Mouse (Mus musculus): ENCODE results near the gene Elmsan1.
A peak's percentile ranks its signal among the peaks of the same experiment; 100 is the strongest.

The Elmsan1 gene

DNA sequence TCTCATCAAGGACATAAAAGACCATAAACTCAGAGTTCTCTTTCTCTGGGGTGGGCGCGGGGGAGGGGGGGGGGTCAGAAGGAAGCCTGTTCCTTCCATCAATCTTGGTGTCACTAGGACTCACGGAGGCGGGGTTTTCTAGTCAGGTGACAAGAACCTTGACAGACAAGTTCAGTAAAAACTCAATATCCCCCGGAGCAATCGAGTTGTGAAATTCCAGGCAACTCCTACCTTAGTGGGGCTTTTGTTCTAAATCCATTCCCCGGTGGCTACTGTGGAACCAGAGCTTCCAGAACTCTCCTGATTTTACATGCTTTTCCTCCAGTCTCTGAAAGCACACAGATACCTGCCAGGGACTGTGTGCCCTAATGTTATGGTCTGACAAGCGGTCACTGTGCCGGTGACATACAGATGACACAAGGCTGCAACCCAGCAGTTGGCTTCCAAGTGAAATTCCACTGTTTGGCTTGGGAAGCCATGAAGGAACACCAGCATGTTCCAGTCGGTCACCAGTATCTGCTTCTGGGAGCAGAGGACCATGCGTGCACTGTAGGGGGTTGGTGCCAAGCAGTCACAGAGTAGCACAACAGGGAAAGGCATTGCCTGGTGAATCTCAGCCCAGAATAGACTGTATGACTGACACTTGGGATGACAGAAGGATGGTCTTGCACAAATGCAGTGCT, 2.8 kb downstream of the Elmsan1 start:
- no peak for DNase-seq (ENCODE audit: low read depth, low spot score)

DNA sequence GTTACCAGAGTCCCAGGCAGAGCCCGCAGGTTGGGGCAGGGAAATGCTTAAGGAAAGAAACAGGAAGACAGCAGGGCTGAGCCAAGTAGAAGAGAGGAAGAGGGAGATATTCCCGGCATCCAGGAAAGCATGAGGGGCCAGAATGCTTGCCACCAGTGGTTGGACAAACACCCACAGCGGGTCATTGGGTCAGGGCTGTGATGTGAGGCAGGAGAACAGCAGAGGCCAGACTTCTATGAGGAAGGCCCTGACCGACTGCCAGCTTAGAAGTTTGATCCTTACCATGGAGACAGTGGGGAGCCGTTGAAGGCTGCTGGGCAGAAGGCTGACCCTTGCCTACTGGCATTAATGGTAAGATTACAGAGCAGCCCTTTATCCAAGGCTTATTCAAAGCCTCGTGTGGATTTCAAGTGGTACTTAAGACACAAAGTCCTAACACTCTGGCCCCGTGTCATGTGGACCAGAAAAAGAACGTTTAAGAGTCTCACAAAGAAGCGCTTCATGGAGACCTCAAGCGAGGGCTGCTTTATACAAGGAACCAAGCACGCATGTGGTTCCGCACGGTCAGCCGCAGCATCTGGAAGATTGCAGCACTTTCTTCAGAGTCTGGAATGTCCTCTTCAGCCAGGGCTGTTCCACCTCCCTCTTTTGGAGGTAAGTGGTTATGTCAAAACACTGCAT, 4.0 kb downstream of the Elmsan1 start:
- DNase-seq (ENCODE audit: low read depth, low spot score): no peak

DNA sequence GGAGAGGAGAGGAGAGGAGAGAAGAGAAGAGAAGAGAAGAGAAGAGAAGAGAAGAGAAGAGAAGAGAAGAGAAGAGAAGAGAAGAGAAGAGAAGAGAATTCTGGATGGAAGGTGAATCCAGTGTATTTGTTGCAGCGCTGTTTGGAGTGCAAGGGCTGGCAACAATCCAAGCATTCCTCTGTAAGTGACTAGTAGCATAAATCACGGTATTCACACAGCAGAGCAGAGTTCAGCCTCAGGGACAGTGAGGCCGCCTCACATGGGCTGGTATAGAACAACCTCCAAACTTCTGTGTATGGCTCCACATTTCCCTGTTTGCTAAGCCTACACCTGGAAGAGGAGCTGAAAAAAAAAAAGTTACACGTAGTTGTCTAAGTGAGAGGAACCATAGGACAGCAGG, 6.4 kb downstream of the Elmsan1 start:
- no peak for DNase-seq (ENCODE audit: low read depth, low spot score)

DNA sequence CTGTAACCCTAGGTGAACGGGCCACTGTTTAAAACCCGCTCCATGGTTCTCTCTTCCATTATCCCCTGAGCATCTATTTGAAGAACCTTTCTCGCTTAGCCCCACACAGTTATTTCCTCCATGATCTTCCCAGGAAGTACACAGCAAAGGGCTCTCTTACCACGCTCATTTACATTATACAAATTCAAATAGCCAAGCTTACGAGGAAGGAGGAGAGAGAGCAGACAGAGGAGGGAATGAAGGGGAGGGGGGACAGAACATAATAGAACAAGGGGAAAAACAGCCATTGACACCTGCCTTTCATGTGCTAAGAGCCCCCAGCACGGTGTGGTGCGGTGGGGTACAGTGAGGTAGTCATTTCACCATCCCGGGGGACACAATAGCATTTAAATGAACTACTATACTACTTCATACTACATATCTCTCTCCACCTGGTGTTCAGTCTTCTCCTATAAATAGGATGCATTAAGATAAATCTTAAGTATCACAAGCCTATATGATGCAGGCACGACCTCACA, 7.6 kb downstream of the Elmsan1 start:
- DNase-seq (ENCODE audit: low read depth, low spot score): no peak

DNA sequence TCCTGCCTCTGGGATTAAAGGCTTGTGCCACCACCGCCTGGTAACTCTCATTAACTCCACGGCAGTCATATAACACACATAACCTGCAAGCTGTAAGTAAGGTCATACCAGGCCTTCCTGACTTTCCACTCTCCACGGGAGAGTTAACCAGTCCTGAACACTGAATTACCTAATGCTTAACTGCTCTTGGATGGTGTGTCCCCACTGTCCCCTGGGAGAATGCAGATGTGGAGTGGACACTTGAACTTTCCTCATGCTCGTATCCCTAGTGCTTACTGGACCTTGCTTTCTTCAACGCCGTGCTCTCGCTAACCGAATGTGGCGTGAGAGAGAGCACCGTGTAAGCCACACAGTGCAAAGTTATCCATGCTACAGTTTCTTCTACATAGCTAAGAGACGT, 8.4 kb downstream of the Elmsan1 start:
- no peak for DNase-seq (ENCODE audit: low read depth, low spot score)

DNA sequence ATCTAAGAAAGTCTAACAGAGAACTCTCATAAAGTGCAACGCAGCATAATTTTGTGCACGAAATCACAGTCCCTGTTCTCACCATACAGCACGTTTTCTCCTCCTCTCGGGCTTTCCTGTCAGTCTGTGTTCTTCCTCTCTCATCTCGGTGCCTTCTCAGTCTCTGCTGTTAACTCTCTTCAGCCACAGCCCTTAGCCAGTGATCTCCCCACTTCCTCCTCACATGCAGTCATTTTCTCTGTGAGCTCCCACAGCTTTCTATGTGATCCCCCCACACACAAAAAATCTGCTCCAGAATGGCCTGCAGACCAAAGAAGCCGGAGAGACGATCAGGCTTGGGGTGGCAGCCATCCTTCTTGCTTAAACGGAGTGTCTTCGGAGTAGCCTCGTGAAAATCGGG, 9.6 kb downstream of the Elmsan1 start:
- no peak for DNase-seq (ENCODE audit: low read depth, low spot score)

DNA sequence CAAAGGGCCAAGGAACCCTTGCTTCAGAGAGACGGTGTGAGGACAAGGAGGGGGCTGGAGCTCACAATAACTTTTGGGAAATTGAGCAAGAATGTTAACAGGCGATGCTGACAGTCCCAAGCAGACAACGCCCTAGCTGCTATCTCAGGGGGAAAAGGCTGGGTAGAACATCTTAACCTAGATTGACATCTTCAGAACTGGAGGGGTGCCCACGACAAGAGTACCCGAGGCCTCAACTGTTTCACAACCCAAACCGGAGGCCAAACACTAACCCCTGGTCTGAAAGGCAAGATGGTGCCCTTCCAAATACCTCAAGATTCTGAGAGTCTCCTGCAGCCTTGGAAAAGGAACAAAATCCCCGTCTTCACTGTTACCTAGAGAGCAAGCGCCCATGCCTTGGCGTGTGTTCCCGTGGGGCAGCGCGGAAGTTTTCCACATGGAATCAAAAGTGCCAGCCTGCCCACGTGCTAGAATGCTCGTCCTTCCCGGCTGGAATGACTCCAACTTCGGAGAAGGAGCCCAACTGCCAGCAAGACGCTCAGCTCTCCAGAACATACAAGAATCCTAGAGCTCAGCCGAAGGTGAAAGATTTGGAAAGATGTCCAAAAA, 11.4 kb downstream of the Elmsan1 start:
- DNase-seq (ENCODE audit: low read depth, low spot score): no peak

DNA sequence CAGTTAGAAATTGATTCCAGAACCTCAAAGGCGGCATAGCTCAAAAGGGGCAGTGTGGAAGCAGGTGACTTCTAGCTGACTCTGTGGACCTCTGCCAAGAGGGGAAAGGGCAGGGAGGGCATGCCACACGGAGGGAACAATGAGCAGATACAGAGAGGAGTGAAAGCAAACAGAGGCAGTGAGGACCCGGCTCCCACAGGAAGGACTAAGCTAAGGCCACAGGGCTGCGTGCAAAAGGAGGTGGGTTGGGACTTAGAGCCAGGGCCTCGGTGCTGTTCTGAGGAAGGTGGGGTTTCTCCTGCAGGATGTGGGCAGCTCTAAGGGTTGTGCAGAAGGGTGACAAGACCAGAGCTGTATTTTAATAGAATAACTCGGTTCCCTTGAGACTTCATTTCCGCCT, 12.2 kb downstream of the Elmsan1 start:
- no peak for DNase-seq (ENCODE audit: low read depth, low spot score)

DNA sequence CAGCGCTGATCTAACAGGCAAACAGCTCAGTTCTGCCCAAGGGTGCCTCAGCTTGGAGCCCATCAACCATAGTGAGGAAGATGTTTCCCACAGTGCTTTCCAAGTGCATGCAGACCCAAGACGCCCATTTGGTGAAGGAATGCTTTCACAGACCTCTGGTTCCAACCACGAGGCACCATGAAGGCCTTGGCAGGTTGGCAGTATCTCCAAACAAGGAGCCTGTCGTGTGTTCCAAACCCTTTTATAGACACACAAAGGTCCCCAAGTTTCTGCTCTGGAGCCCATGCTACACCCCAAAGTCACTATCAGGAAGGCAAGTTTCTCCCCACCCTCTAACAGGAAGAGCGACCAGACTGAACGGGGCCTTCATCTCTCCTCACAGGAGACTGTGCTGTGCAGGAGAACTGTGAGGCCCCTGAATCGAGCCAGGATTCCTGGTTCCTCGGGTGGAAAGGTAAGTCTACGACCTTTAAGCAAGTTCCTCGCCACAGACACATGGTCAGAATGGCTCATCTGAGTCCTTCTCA, 13.0 kb downstream of the Elmsan1 start:
- DNase-seq (ENCODE audit: low read depth, low spot score): no peak

DNA sequence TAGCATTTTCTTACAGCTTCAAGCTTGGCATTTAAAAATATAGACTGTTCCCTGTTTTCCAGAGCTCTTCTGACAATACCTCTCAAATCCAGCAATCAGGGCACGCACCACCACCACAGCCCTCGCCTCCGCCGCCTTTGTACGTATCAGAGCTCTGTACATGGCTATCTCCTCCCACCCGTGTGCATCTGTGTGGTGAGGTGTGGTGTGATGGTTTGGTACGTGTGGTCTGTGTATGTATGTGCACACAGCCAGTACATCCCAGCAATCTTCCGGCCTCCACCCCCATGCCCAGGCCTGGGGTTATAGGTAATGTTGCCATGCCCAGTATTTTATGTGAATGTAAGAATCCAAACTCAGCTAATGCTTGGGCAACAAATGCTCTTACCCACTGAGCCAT, 14.0 kb downstream of the Elmsan1 start:
- DNase-seq (ENCODE audit: low read depth, low spot score): no peak

DNA sequence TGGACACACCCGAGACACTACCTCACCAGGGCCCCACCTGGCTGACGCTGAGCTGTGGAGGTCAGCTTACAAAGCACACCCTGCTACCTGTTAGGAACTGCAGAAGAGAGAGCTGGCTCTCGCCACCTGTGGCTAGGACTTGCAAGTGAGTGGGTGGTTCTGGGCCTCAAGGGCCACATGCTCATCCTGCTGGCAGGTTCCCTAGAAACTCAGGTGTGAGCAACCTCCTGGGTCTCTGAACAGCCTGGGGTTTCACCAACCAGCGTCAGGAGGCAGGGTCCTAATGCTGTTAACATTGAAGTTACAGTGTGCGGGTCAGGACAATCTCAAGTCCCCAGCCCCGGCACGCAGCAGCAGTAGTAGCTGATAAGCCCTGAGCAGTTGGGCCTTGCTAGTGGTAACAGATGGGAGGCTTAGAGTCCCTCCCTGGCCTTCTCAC, 14.9 kb downstream of the Elmsan1 start:
- DNase-seq (ENCODE audit: low read depth, low spot score): no peak

DNA sequence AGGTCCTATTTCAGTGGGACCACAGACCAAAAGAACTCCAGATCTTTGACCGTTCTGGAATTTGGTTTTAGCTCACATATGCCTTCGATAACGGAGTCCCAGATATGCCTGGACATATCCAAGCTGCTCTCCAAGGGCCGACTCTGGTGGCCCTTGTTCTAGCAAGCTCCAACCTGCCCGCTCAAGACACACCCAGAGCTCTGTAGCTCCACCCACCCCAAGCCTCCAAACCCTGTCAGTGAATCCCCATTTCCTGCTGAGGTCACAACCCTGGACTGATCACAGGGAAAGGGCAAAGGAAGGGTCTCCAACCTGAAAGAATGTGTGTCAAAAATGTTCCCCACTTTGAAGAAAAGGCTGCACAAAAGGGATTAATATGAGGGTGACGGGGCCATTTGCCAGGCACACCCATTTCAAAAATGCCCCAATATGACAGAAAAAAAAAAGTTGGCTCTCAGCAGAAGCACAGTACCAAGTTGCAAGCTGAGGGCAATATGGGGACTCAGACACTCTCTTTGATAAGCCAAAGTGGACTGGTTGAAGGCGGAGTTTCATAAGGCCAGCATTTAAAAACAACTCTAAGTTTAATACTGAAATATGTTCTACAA, 15.4 kb downstream of the Elmsan1 start:
- no peak for DNase-seq (ENCODE audit: low read depth, low spot score)

DNA sequence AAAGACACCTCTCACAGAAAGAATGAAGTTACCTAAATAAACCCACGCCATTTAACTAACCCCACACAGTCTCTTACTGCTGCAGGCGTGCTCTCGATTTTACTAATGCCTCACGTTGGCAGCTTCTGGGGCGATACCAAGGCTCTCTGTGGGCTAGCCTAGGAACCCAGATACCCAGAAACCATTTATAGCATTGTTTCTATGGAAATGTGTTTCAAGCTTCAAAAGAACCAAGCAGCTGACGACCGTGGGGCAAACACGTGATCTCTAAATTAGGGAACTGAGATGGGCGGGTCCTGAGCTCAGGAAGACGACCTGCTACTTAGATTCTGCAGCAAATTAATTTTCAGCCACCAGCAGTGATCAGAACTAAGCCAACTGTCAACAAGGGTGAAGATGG, 16.1 kb downstream of the Elmsan1 start:
- DNase-seq (ENCODE audit: low read depth, low spot score): no peak

DNA sequence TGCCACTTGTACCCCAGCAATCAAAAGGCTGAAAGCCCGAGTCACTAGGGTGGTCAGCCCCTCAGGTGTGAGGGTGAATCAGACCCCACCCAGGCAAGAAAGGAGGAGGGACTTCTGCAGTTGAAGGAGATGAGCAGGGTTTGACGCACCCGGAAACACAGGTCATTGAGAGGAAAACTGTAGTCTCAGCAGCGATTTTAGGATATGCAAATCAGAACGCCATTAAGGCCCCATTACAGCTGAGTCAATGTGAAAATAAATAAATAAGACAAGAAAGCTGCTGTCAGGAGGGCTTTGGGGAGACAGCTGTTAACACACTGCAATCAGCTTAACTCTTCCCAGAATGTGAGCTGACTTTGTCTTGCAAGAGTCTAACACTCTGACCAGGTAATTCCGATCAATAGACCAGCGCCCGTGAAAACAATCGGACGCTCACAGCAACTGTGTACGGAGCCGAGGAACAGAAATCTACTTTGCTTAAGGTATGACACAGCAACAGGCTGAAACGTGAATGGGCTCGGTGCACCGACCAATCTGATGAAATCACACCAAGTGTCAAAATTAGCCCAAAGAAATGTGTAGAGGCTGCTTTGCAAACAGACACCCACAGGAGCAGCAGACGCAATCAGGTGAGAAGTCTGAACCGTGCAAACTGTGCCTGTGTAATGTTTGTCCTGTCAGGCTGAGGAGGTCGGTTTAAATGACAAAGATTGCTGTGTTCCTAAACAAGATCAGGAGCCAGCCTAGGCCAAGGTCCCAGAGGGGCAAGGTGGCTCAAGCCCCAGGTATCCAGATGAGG, 16.8 kb downstream of the Elmsan1 start:
- DNase-seq (ENCODE audit: low read depth, low spot score): no peak

DNA sequence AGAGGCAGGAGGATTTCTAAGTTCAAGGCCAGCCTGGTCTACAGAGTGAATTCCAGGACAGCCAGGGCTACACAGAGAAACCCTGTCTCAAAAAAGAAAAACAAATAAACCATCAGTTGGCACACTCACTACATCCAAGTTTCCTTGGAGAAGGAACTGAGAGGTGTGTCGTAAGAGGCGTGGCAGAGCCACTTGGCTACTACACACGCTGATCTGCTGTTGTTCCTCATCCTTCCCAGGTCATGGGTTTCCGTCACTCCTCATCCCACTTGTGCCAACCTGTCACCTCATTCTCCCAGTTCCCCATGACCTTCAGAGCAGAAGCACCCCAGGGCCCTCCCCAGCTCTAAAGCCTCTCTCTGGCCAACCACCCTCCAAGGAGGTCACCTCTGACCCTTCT, 17.5 kb downstream of the Elmsan1 start:
- DNase-seq (ENCODE audit: low read depth, low spot score): no peak

DNA sequence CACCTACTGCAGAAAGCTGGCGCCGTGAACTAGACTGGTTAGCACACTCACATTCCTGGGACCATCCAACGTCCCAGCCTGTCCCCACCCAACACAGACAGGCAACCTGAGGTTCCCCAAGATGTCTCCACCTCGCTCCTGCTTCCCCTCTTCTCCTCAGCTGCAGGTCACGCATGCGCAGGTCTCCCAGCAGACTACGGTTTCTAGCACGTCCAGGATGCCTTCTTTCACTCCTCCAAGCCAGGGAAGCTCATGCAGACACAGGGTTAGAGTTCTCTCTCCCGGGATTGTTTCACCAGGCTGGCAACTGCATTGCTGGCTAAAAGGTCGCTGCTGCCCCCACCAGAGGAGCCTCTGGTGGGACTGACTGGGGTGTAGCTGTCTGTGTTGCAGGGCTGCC, 19.8 kb downstream of the Elmsan1 start:
- no peak for DNase-seq (ENCODE audit: low read depth, low spot score)

DNA sequence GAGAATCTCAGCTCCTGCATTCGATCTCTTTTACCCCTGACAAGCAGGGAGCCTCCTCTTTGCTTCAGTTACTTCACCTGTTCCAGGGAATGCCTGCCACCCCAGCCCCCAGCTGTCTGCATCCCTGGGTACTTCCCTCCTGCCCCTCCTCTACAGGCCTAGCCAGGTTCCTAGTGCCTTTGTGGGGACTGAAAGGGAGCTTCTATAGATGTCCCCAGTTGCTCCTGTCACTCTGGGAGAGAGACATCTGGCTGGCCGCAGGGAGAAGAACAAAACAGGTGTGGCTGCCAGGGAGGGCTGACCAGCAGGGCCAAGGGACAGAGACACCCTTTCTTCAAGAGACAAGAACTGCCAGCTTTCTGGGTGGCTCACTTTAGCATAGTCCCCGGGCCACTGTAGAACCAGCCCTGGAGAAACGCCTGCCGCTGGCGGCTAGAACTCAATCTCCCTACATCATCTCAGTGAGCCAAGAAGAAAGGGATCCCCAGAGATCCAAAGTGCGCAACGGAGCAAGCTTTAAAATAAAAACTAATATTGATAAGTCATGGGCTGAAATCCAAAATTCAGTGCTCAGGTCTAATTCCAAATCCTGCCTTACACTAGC, 20.5 kb downstream of the Elmsan1 start:
- DNase-seq (ENCODE audit: low read depth, low spot score): no peak

DNA sequence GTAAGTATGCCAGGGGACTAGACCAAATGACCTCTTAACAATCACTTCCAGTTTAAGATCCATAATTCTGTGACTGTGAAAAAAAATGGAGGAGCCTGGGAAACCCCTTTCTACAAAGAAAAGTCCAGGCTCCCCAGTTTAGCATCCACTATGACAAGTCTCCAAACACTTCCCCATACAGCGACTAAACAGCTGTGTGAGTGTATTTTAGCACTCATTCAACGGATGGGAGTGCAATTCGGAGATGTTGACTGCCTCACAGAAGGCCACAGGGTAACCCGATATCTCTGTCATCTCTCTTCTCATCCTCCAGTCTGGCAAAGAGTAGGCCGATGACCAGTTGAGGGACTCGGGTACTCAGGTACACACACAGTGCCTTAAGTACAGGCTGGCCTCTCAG, 23.5 kb downstream of the Elmsan1 start:
- DNase-seq (ENCODE audit: low read depth, low spot score): no peak

DNA sequence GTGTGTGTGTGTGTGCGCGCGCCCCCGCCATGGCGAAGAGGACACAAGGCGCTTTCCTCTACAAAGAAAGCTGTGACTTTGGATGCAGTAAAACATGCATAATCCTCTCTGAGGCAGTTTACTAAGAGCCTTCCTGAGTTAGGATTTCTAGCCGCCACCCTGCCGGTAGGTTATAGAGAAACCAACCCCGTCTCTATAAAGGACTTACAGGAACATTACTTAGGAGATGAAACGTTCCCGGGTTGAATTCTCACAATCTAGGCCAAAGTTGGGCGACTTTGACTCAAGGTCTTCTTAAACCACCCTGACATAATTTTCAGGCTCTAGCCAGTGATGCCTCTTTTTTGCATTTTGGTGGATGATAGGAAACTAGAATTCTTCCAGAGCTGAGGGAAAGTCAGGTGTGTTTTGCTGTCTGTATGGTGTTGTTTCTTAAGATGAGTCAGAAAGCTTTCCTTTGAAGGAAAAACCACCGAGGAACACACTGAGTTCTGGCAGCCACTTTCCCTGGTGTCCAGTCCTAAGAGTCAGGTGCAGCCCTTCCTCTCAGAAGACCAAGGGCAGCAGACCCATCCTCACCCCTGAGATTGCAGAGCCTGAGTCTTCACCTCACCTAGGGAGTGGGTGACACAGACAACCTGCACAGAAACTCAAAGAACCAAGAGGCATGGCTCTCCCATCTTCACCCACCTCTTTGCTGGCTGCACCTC, 24.1 kb downstream of the Elmsan1 start:
- DNase-seq (ENCODE audit: low read depth, low spot score): no peak

DNA sequence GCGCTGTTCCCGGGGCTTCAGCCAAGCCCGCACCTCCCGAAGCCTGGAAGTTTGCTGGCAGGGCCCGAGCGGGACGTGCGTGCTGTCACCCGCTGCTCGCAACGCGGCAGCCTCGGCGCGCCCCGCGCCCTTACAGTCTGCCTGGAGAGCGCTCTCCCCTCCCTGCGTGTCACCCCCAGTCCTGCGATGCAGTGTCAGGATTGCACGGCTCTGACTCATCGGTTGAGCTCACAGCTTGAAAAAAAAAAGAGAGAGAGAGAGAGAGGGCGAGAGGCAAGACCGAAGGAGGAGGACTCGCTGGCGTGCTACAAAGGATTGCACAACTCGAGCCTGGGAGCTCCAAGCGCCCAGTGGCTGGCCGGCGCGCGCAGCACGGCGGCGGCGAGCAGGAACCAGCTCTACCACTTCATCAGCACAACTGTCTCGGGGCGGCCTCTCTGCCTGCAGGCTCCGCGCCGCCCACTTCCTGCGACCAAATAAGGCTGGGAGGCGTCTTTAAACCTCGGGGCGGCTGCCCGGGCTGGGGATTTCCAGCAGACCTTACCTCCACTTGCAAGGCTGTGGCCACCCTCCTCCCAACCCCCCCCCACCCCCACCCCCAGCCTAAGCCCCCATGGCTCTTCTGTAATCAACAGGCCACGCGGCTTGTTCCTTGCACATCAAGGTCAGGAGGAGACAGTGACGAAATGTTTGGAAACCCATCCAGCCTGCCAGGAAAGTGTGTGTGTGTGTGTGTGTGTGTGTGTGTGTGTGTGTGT, 24.9 kb downstream of the Elmsan1 start:
- peak; percentile 90 for DNase-seq (ENCODE audit: low read depth, low spot score)
